Mouse (Mus musculus): ENCODE measurements around the gene Prdm1. TPM values are rescaled to one million over a fixed set of nuclear protein-coding genes. Genes with fewer than 3 reads are reported as not detected.
A peak's percentile ranks its signal among the peaks of the same experiment; 100 is the strongest.

The Prdm1 gene
- polyA plus RNA-seq, 1 experiment = 8.3 TPM

DNA sequence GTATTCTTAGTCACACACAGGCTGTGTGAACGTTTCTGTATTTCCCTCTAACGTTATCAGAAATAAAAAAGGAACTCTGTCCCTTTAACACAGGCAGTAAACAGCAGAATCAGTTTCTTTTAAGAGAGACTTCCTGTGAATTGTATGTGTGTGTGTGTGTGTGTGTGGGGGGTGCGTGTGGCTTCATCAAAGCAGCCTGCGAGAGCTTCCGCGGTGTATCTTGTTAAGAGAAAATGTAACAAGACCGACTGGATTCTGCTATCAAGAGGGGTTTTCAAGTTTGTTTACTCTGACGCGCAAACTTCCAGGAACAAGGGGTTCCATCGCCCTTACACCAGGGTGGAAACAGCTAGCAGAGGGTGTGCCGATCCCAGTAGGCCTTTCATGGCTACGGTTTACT, 80.1 kb downstream of the Prdm1 start:
- TF ChIP-seq POLR2A (IDR thresholded peaks at IDR 0.05; ENCODE audit: low read depth, low read length) = no peak; the same call in 1 of the 2 replicates
- no peak for TF ChIP-seq CTCF (IDR thresholded peaks at IDR 0.05; ENCODE audit: extremely low read depth, insufficient read length, insufficient replicate concordance, low read depth, low read length)
- H3K4me3 ChIP-seq (ENCODE audit: low read depth, low read length) = peak overlapping the region; percentile 51
- H3K27me3 ChIP-seq (ENCODE audit: control insufficient read depth, insufficient read depth, low read length) = no peaks in the 10 kb centered on the region
- peaks cover 20% of the 10 kb centered on the region for H3K4me1 ChIP-seq (ENCODE audit: control insufficient read depth, insufficient read depth, insufficient read length, low read length)
- H3K36me3 ChIP-seq (ENCODE audit: control insufficient read depth, insufficient read depth, low read length) = peaks cover 8% of the 10 kb centered on the region; the same call in 1 of the 2 replicates
- 6% methylated on average over 12 of the region's 12 CpGs for WGBS
- H3K27ac ChIP-seq (ENCODE audit: insufficient read depth, low read depth, low read length) = peak overlapping the region; percentile 100

DNA sequence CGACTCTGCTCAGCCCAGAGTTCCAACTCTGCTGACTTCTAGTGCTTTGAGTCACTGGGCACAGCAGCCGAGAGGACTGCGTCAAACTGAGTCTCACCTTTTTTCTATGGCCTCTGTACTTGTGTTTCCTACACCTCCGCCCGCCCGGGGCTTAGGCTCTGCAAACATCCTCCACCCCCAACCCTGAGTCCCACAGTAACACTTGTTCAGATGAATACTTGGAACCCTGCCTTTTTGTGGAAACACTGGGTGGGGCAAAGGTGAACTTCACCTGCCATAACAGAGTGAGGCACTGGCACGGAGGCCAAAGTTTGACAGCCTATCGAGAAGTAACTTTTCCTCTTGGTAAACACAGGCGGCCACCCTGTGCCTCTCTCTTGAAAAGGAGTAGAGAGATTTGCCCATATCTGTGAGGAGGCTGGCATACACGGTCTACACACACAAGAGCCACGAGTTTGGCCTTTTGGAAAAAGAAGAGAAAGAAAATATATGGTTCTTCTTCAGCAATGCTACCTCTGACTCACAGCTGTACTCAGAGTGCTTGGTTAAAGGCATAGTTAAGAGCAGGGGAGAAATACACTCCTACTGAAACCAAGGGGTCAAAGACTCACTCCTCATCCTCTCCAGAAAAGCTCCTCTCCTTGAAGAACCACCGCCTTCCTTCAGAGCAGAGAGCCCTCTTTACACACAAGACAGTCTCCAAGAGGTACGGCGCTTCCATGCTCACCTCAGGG, 80.7 kb downstream of the Prdm1 start:
- H3K27ac ChIP-seq (ENCODE audit: insufficient read depth, low read depth, low read length) = peak overlapping the region; percentile 100
- WGBS = 21% methylated on average over 14 of the region's 14 CpGs
- peaks cover 9% of the 10 kb centered on the region; the same call in 1 of the 2 replicates for H3K36me3 ChIP-seq (ENCODE audit: control insufficient read depth, insufficient read depth, low read length)
- no peaks in the 10 kb centered on the region for H3K27me3 ChIP-seq (ENCODE audit: control insufficient read depth, insufficient read depth, low read length)
- H3K4me1 ChIP-seq (ENCODE audit: control insufficient read depth, insufficient read depth, insufficient read length, low read length) = peaks cover 18% of the 10 kb centered on the region
- peak overlapping the region; percentile 51 for H3K4me3 ChIP-seq (ENCODE audit: low read depth, low read length)
- no peak for TF ChIP-seq CTCF (IDR thresholded peaks at IDR 0.05; ENCODE audit: extremely low read depth, insufficient read length, insufficient replicate concordance, low read depth, low read length)
- no peak; the same call in 1 of the 2 replicates for TF ChIP-seq POLR2A (IDR thresholded peaks at IDR 0.05; ENCODE audit: low read depth, low read length)

DNA sequence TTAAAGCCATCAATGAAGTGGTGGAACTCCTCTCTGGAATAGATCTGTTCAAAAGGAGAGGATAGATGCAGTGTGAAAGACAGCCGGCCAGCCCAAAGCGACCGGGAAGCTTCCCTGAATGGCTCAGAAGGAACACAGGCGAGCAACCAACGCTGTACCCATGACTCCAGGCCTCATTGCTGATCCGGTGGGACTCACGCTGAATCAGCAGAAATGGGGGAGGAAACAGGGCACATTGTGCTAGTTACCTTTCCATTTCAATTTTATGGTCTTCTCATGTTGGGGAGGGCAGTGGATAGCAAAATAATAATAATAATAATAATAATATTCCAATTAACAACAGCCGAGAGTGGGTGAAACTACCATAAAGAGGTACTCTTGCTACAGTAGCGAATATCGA, 81.3 kb downstream of the Prdm1 start:
- Histone ChIP-seq H3K4me1 (ENCODE audit: control insufficient read depth, insufficient read depth, insufficient read length, low read length) (peaks cover 18% of the 10 kb centered on the region), H3K36me3 (ENCODE audit: control insufficient read depth, insufficient read depth, low read length) (peaks cover 9% of the 10 kb centered on the region; the same call in 1 of the 2 replicates), H3K27ac (ENCODE audit: insufficient read depth, low read depth, low read length) (peak overlapping the region; percentile 100), H3K4me3 (ENCODE audit: low read depth, low read length) (peak overlapping the region; percentile 52), H3K27me3 (ENCODE audit: control insufficient read depth, insufficient read depth, low read length) (no peaks in the 10 kb centered on the region)
- TF ChIP-seq POLR2A (IDR thresholded peaks at IDR 0.05; ENCODE audit: low read depth, low read length) (peak; percentile 34; the same call in 1 of the 2 replicates), CTCF (IDR thresholded peaks at IDR 0.05; ENCODE audit: extremely low read depth, insufficient read length, insufficient replicate concordance, low read depth, low read length) (no peak)
- WGBS = 23% methylated on average over 10 of the region's 10 CpGs

DNA sequence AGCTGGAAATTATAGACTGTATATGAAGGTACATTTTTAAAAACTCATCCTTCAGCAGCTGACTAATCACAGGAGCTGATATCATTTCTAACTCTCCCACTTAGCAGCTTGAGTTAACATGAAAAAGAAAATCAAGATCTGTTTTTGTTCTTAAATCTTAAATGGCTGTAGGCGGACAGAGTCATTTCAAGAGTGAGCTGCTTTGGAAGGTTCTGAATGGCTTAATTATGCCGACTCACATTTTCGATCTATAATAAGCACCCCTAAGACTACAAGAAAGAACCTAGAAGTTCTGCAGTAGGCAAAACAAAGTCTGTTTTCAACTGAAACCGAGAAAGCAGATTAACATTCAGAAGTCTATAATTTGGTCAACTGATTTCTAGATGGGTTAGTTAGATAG, 83.9 kb downstream of the Prdm1 start:
- WGBS = 86% methylated on average over 4 of the region's 4 CpGs
- Histone ChIP-seq H3K27ac (ENCODE audit: insufficient read depth, low read depth, low read length) (no peak overlapping the region), H3K27me3 (ENCODE audit: control insufficient read depth, insufficient read depth, low read length) (no peaks in the 10 kb centered on the region), H3K36me3 (ENCODE audit: control insufficient read depth, insufficient read depth, low read length) (peaks cover 28% of the 10 kb centered on the region), H3K4me1 (ENCODE audit: control insufficient read depth, insufficient read depth, insufficient read length, low read length) (peaks cover 12% of the 10 kb centered on the region), H3K4me3 (ENCODE audit: low read depth, low read length) (no peak overlapping the region)
- TF ChIP-seq POLR2A (IDR thresholded peaks at IDR 0.05; ENCODE audit: low read depth, low read length) (no peak), CTCF (IDR thresholded peaks at IDR 0.05; ENCODE audit: extremely low read depth, insufficient read length, insufficient replicate concordance, low read depth, low read length) (no peak)

DNA sequence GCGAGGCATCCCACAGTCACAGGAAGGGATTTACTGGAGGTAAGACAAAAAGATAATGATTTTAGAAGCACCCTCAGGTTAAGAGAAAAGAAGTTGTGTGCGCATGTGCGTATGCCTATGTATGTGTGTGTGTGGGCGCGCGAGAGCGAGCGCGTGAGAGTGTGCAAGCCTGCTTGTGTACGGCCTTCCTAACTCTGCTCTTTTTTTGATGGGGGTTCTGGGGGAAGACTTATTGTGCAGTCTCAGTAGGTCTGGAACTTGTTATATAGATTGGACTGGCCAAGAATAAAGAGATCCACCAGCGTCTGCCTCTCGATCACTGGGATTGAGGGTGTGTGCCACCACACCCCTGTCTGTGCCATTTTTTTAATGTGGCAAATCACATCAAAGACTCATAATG, 84.6 kb downstream of the Prdm1 start:
- TF ChIP-seq POLR2A (IDR thresholded peaks at IDR 0.05; ENCODE audit: low read depth, low read length) (no peak), CTCF (IDR thresholded peaks at IDR 0.05; ENCODE audit: extremely low read depth, insufficient read length, insufficient replicate concordance, low read depth, low read length) (no peak)
- Histone ChIP-seq H3K27ac (ENCODE audit: insufficient read depth, low read depth, low read length) (0 out of 2 replicates have a peak overlapping the region, but pooled peaks have one; percentile 3), H3K27me3 (ENCODE audit: control insufficient read depth, insufficient read depth, low read length) (no peaks in the 10 kb centered on the region), H3K4me3 (ENCODE audit: low read depth, low read length) (no peak overlapping the region), H3K36me3 (ENCODE audit: control insufficient read depth, insufficient read depth, low read length) (peaks cover 29% of the 10 kb centered on the region), H3K4me1 (ENCODE audit: control insufficient read depth, insufficient read depth, insufficient read length, low read length) (peaks cover 10% of the 10 kb centered on the region)
- WGBS = 81% methylated on average over 12 of the region's 12 CpGs

DNA sequence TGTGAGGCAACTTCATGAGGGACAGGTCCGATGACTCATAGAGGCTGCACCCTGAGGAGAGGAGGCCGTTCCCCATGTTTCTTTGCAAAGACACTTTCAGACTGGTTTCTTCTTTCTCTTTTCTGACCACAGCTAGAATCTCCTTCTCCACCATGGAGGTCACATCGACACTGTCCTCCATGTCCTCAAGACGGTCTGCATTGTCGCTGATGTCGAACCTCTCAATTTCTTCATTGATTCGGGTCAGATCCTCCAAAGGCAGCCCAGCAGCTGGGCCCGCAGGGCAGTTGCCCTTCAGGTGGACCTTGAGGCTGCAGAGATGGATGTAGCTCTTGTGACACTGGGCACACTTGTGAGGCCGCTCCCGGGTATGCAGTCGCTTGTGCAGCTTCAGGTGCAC, 88.6 kb downstream of the Prdm1 start:
- Histone ChIP-seq H3K36me3 (ENCODE audit: control insufficient read depth, insufficient read depth, low read length) (peaks cover 27% of the 10 kb centered on the region), H3K4me1 (ENCODE audit: control insufficient read depth, insufficient read depth, insufficient read length, low read length) (peaks cover 3% of the 10 kb centered on the region), H3K4me3 (ENCODE audit: low read depth, low read length) (no peak overlapping the region), H3K27me3 (ENCODE audit: control insufficient read depth, insufficient read depth, low read length) (no peaks in the 10 kb centered on the region), H3K27ac (ENCODE audit: insufficient read depth, low read depth, low read length) (no peak overlapping the region)
- WGBS = 87% methylated on average over 11 of the region's 11 CpGs
- TF ChIP-seq POLR2A (IDR thresholded peaks at IDR 0.05; ENCODE audit: low read depth, low read length) (no peak), CTCF (IDR thresholded peaks at IDR 0.05; ENCODE audit: extremely low read depth, insufficient read length, insufficient replicate concordance, low read depth, low read length) (no peak)

DNA sequence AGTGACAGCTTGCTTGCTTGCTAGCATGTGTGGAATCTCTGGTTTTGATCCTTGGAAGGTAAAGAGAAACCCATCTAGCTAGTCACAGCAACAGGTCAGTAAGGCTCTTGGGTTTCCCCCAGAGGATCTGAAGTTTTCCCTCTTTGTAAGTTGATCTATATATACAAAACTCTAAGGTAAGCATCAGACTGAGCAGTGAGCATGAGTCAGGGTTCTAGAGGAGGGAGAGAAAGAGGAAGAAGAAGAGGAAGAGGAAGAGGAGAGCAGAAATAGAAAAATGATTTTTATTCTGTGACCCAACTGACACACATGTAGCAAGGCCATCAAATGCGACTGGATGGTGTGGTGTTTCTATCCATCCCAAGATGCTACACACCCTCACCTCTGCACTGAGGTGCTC, 90.7 kb downstream of the Prdm1 start:
- H3K27me3 ChIP-seq (ENCODE audit: control insufficient read depth, insufficient read depth, low read length) = no peaks in the 10 kb centered on the region
- H3K4me3 ChIP-seq (ENCODE audit: low read depth, low read length) = no peak overlapping the region
- peaks cover 20% of the 10 kb centered on the region for H3K36me3 ChIP-seq (ENCODE audit: control insufficient read depth, insufficient read depth, low read length)
- no peak overlapping the region for H3K27ac ChIP-seq (ENCODE audit: insufficient read depth, low read depth, low read length)
- 79% methylated on average over 1 of the region's 1 CpGs for WGBS
- TF ChIP-seq POLR2A (IDR thresholded peaks at IDR 0.05; ENCODE audit: low read depth, low read length) (no peak), CTCF (IDR thresholded peaks at IDR 0.05; ENCODE audit: extremely low read depth, insufficient read length, insufficient replicate concordance, low read depth, low read length) (no peak)
- peaks cover 7% of the 10 kb centered on the region; the same call in 1 of the 2 replicates for H3K4me1 ChIP-seq (ENCODE audit: control insufficient read depth, insufficient read depth, insufficient read length, low read length)

Measured in small intestine, adult 2 months (tissue).